Mouse (Mus musculus) forebrain, embryonic 13.5 days (tissue): ENCODE data around the gene Dip2c. TPM values are rescaled to one million over a fixed set of nuclear protein-coding genes. Genes with fewer than 3 reads are reported as not detected.

ENCODE experiments used
- ATAC-seq: fragments of 200-750 bp; cut with Nextera tagmentation; 2 replicates; pipeline ENCODE4 v1.8.0; 2017
- H3K27ac ChIP-seq: fragments of 300-500 bp; sonication (generic); 2 replicates; pipeline ENCODE4 v1.5.1; 2015; ENCODE audit warnings: inconsistent platforms, mild to moderate bottlenecking, moderate library complexity
- H3K27me3 ChIP-seq: fragments of 300-500 bp; sonication (generic); 2 replicates; pipeline ENCODE4 v1.6.1; 2015; ENCODE audit warnings: mild to moderate bottlenecking, inconsistent platforms
- H3K36me3 ChIP-seq: fragments of 300-500 bp; sonication (generic); 2 replicates; pipeline ENCODE4 v1.6.1; 2015; ENCODE audit warnings: mild to moderate bottlenecking, inconsistent platforms; ENCODE audit not compliant: poor library complexity, severe bottlenecking
- H3K4me1 ChIP-seq: fragments of 300-500 bp; sonication (generic); 2 replicates; pipeline ENCODE4 v1.6.1; 2015; ENCODE audit warnings: inconsistent platforms
- H3K4me2 ChIP-seq: fragments of 300-500 bp; sonication (generic); 2 replicates; pipeline ENCODE4 v1.6.1; 2015; ENCODE audit warnings: inconsistent platforms, mild to moderate bottlenecking, moderate library complexity
- H3K4me3 ChIP-seq: fragments of 300-500 bp; sonication (generic); 2 replicates; pipeline ENCODE4 v1.5.1; 2015; ENCODE audit warnings: mild to moderate bottlenecking, inconsistent platforms
- H3K9ac ChIP-seq: fragments of 300-500 bp; sonication (generic); 2 replicates; pipeline ENCODE4 v1.6.1; 2015; ENCODE audit warnings: mild to moderate bottlenecking, inconsistent platforms
- H3K9me3 ChIP-seq: fragments of 300-500 bp; sonication (generic); replicated peaks from 2 replicates; pipeline ENCODE4 v1.6.1; 2016; ENCODE audit warnings: inconsistent platforms
- WGBS: fragments of 180-500 bp; shearing (Covaris S2); methylation state at CpG from one replicate; pipeline ENCODE4 v1.1.7; 2015; 5-methylcytosine and 5-hydroxymethylcytosine counted together
- polyA plus RNA-seq: library from polyadenylated mRNA; unstranded; fragments of >200 nt; fragmentation: Nextera tagmentation; extraction: Ambion mirVana; gene quantifications from 2 replicates; pipeline ENCODE4 v1.2.1, GENCODE M21; 2015

Dip2c gene
- polyA plus RNA-seq, 1 experiment from 2014 or later, result 7.2 TPM

DNA sequence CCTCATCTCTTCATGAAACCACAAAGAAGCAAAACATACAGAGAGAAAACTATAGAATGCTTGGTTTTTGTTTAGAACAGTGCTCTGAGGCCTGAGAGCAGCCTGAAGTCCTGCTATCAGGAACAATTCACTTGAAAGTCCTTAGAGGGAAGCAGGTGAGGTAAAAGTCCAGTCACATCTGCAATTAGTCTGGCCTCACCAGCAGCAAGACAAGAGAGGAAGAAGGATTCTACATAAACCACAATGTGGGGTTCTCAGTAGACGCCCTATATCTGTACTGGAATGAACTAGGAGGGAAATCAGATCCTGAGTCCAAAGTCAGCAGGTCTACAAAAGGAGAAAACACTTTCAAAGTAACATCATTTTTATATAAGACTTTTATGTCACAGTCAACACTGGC is 438.9 kb downstream of the Dip2c start:
- no peaks in the 10 kb centered on the region for H3K4me1 ChIP-seq
- no peak for ATAC-seq
- H3K36me3 ChIP-seq, result peaks cover 17% of the 10 kb centered on the region; the same call in 1 of the 2 replicates
- no peak overlapping the region for H3K4me2 ChIP-seq
- H3K27ac ChIP-seq, result no peak overlapping the region
- no peak overlapping the region for H3K4me3 ChIP-seq
- H3K27me3 ChIP-seq, result no peaks in the 10 kb centered on the region
- 88% methylated on average over 1 of the region's 1 CpGs for WGBS
- H3K9ac ChIP-seq, result no peak overlapping the region
- no peaks in the 10 kb centered on the region for H3K9me3 ChIP-seq

Other genes starting within 250 kb of the Dip2c start
- 33.6 and 39.0 TPM in 2 replicates for gene Larp4b, start 182.6 kb upstream of the Dip2c start, polyA plus RNA-seq